Mouse (Mus musculus): ENCODE data around the gene Cldn13. TPM values are rescaled to one million over a fixed set of nuclear protein-coding genes. Genes with fewer than 3 reads are reported as not detected.
"Not testable (repeated sequence)": the region's sequence is repeated elsewhere in the genome, so short reads cannot be mapped to it uniquely, and the experiment has no call there.

Cldn13 gene
- polyA plus RNA-seq, 1 experiment, result not detected

GRCm38 (mm10) chr5:134946857-134947255, 31.5 kb upstream of the Cldn13 start, which contains the start of gene Cldn4:
Gene Cldn4, minus strand, starts transcription at chr5:134946934.
- no peak for TF ChIP-seq POLR2A (IDR thresholded peaks at IDR 0.05; ENCODE audit: low read depth, low read length)
- no peak for TF ChIP-seq CTCF (IDR thresholded peaks at IDR 0.05; ENCODE audit: borderline replicate concordance, insufficient read depth, low read length)
- Histone ChIP-seq H3K4me3 (ENCODE audit: insufficient read depth, low read length) (no peak within 1 kb of the TSS), H3K27ac (ENCODE audit: insufficient read depth, low read length) (no peak within 1 kb of the TSS), H3K4me1 (ENCODE audit: control insufficient read depth, insufficient read depth, low read length) (peaks cover 18% of the 10 kb centered on the region; the same call in 1 of the 2 replicates)

DNA sequence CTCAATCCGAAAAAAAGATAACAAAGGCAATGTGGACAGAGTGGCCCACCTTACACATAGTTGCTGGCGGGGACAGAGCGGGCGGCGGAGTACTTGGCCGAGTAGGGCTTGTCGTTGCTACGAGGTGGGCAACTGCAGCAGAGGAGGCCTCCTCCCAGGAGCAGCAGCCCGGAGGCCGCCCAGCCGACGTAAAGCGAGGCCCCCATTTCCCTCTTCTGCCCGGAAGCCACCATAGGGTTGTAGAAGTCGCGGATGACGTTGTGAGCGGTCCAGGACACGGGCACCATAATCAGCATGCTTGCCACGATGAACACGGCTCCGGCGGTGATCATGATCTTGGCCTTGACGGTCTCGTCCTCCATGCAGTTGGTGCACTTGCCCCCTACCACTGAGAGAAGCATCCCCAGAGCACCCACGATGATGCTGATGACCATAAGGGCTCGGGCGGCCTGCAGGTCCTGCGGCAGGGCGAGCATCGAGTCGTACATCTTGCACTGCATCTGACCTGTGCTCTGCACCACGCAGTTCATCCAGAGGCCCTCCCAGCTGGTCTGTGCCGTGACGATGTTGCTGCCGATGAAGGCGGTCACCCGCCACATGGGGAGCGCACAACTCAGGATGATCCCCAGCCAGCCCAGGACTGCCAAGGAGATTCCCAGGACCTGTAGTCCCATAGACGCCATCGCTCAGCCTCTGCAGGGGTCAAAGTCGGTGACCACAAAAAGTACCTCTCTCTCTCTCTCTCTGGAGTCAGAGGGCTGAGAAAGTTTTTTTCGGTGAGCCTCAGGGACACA, 30.9 kb upstream of the Cldn13 start:
- H3K27ac ChIP-seq (ENCODE audit: insufficient read depth, low read length), result no peak overlapping the region
- H3K4me1 ChIP-seq (ENCODE audit: control insufficient read depth, insufficient read depth, low read length), result peaks cover 15% of the 10 kb centered on the region; the same call in 1 of the 2 replicates
- H3K4me3 ChIP-seq (ENCODE audit: insufficient read depth, low read length), result no peak overlapping the region
- no peak for TF ChIP-seq CTCF (IDR thresholded peaks at IDR 0.05; ENCODE audit: borderline replicate concordance, insufficient read depth, low read length)
- TF ChIP-seq POLR2A (IDR thresholded peaks at IDR 0.05; ENCODE audit: low read depth, low read length), result no peak

DNA sequence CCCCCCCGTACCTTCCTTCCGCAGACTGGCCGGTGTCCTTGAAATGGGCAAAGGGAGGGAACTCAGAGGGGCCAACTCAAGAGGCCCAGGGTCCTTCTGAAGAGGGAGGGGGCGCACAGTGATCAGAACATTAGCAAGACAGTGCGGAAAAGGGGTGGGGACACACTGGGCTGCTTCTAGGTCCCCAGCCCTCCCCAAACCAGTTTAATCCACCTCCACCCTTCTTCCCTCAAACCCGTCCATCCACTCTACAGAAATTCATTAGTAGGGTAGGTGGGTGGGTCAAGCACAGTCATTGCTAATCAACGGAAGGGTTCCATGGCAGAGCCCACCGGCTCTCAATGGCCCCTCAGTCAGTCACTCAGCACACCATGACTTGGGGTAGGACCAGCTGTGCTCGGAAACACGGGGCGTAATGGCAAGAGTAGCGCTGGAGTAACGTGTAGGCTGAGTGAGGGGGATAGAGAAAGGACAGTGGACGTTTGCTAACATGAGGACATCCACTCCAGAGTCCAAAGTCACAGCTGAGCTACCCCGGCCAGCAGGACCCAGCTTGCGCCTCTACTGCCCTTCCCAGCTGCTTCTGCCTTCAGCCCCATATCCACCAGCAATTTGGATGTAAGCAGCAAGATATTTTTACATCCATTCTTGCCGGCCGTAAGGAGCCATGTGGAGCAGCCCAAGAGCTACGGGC, 30.1 kb upstream of the Cldn13 start:
- Histone ChIP-seq H3K4me1 (ENCODE audit: control insufficient read depth, insufficient read depth, low read length) (peaks cover 10% of the 10 kb centered on the region; the same call in 1 of the 2 replicates), H3K27ac (ENCODE audit: insufficient read depth, low read length) (no peak overlapping the region), H3K4me3 (ENCODE audit: insufficient read depth, low read length) (no peak overlapping the region)
- no peak for TF ChIP-seq POLR2A (IDR thresholded peaks at IDR 0.05; ENCODE audit: low read depth, low read length)

GRCm38 (mm10) chr5:134944179-134944578, 28.9 kb upstream of the Cldn13 start:
- H3K27ac ChIP-seq (ENCODE audit: insufficient read depth, low read length), result no peak overlapping the region
- no peak for TF ChIP-seq CTCF (IDR thresholded peaks at IDR 0.05; ENCODE audit: borderline replicate concordance, insufficient read depth, low read length)
- TF ChIP-seq POLR2A (IDR thresholded peaks at IDR 0.05; ENCODE audit: low read depth, low read length), result no peak
- peaks cover 10% of the 10 kb centered on the region; the same call in 1 of the 2 replicates for H3K4me1 ChIP-seq (ENCODE audit: control insufficient read depth, insufficient read depth, low read length)
- no peak overlapping the region for H3K4me3 ChIP-seq (ENCODE audit: insufficient read depth, low read length)

DNA sequence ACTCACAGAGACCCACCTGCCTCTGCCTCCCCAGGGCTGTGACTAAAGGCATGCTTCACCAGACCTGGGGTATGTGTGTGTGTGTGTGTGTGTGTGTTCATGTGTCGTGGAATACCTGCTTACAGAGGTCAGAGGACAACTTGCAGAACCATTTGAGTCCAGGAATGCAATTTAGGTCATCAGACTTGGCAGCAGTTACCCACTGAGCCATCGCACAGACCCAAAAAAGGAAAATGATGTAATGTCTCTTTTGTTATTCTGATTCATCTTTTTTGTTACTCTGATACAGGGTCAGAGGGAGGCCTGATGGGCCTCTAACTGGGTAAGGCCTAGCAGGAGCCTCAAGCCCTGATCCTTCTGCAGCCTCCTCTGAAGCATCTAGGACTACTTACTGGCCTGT, 27.4 kb upstream of the Cldn13 start:
- Histone ChIP-seq H3K4me3 (ENCODE audit: insufficient read depth, low read length) (no peak overlapping the region), H3K4me1 (ENCODE audit: control insufficient read depth, insufficient read depth, low read length) (peaks cover 10% of the 10 kb centered on the region; the same call in 1 of the 2 replicates), H3K27ac (ENCODE audit: insufficient read depth, low read length) (0 out of 2 replicates have a peak overlapping the region, but pooled peaks have one; percentile 17)
- no peak for TF ChIP-seq CTCF (IDR thresholded peaks at IDR 0.05; ENCODE audit: borderline replicate concordance, insufficient read depth, low read length)
- peak; percentile 18; the same call in 1 of the 2 replicates for TF ChIP-seq POLR2A (IDR thresholded peaks at IDR 0.05; ENCODE audit: low read depth, low read length)

- TF ChIP-seq CTCF (IDR thresholded peaks at IDR 0.05; ENCODE audit: borderline replicate concordance, insufficient read depth, low read length) (no peak), POLR2A (IDR thresholded peaks at IDR 0.05; ENCODE audit: low read depth, low read length) (no peak)
- no peak overlapping the region for H3K27ac ChIP-seq (ENCODE audit: insufficient read depth, low read length)
These were observed 26.3 kb upstream of the Cldn13 start for GRCm38 (mm10) chr5:134941472-134942209.

DNA sequence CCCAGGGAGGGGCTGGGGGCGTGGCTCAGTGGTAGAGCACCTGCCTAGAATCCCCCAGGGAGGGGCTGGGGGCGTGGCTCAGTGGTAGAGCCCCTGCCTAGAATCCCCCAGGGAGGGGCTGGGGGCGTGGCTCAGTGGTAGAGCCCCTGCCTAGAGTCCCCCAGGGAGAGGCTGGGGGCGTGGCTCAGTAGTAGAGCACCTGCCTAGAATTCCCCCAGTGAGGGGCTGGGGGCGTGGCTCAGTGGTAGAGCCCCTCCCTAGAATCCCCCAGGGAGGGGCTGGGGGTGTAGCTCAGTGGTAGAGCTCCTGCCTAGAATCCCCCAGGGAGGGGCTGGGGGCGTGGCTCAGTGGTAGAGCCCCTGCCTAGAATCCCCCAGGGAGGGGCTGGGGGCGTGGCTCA, 24.2 kb upstream of the Cldn13 start:
- not testable (repeated sequence) for H3K27ac ChIP-seq (ENCODE audit: insufficient read depth, low read length); H3K4me1 ChIP-seq (ENCODE audit: control insufficient read depth, insufficient read depth, low read length); H3K4me3 ChIP-seq (ENCODE audit: insufficient read depth, low read length)

More at GRCm38 (mm10) chr5:134941472-134942209, 26.3 kb upstream of the Cldn13 start:
- peaks cover 9% of the 10 kb centered on the region; the same call in 1 of the 2 replicates for H3K4me1 ChIP-seq (ENCODE audit: control insufficient read depth, insufficient read depth, low read length)
- no peak overlapping the region for H3K4me3 ChIP-seq (ENCODE audit: insufficient read depth, low read length)

GRCm38 (mm10) chr5:134939069-134939468, 23.7 kb upstream of the Cldn13 start:
- Histone ChIP-seq H3K4me3 (ENCODE audit: insufficient read depth, low read length) (no peak overlapping the region), H3K4me1 (ENCODE audit: control insufficient read depth, insufficient read depth, low read length) (peaks cover 5% of the 10 kb centered on the region; the same call in 1 of the 2 replicates), H3K27ac (ENCODE audit: insufficient read depth, low read length) (no peak overlapping the region)
- TF ChIP-seq POLR2A (IDR thresholded peaks at IDR 0.05; ENCODE audit: low read depth, low read length) (no peak), CTCF (IDR thresholded peaks at IDR 0.05; ENCODE audit: borderline replicate concordance, insufficient read depth, low read length) (no peak)

- H3K4me3 ChIP-seq (ENCODE audit: insufficient read depth, low read length), result no peak overlapping the region
- no peak overlapping the region for H3K27ac ChIP-seq (ENCODE audit: insufficient read depth, low read length)
- TF ChIP-seq POLR2A (IDR thresholded peaks at IDR 0.05; ENCODE audit: low read depth, low read length), result no peak
- TF ChIP-seq CTCF (IDR thresholded peaks at IDR 0.05; ENCODE audit: borderline replicate concordance, insufficient read depth, low read length), result no peak
- H3K4me1 ChIP-seq (ENCODE audit: control insufficient read depth, insufficient read depth, low read length), result no peaks in the 10 kb centered on the region
These were observed 21.4 kb upstream of the Cldn13 start for GRCm38 (mm10) chr5:134936626-134937185.
